Mouse (Mus musculus) heart, embryonic 10.5 days (tissue): ENCODE results near the gene Medag. TPM values are rescaled to one million over a fixed set of nuclear protein-coding genes. Genes with fewer than 3 reads are reported as not detected.

Experiments used
- DNase-seq: peaks from one replicate; pipeline ENCODE4 v3.0.0-alpha.2; 2017; ENCODE audit warnings: low spot score
- H3K27ac ChIP-seq: fragments of 300-500 bp; sonication (generic); 2 replicates; pipeline ENCODE4 v1.5.1; 2016; ENCODE audit warnings: mild to moderate bottlenecking
- H3K27me3 ChIP-seq: fragments of 300-500 bp; sonication (generic); 2 replicates; pipeline ENCODE4 v1.6.1; 2016; ENCODE audit warnings: mild to moderate bottlenecking; ENCODE audit not compliant: poor library complexity, insufficient read depth, severe bottlenecking
- H3K36me3 ChIP-seq: fragments of 300-500 bp; sonication (generic); 2 replicates; pipeline ENCODE4 v1.6.1; 2016; ENCODE audit warnings: mild to moderate bottlenecking, moderate library complexity
- H3K4me1 ChIP-seq: fragments of 300-500 bp; sonication (generic); 2 replicates; pipeline ENCODE4 v1.6.1; 2016; ENCODE audit warnings: mild to moderate bottlenecking
- H3K4me3 ChIP-seq: fragments of 300-500 bp; sonication (generic); 2 replicates; pipeline ENCODE4 v1.5.1; 2016; ENCODE audit warnings: mild to moderate bottlenecking, moderate library complexity
- H3K9me3 ChIP-seq: fragments of 300-500 bp; sonication (generic); 2 replicates; pipeline ENCODE4 v1.6.1; 2016; ENCODE audit warnings: mild to moderate bottlenecking, moderate library complexity
- WGBS: fragments of 180-500 bp; shearing (Covaris S2); methylation state at CpG from one replicate; pipeline ENCODE4 v1.1.7; 2016; 5-methylcytosine and 5-hydroxymethylcytosine counted together
- polyA plus RNA-seq: library from polyadenylated mRNA; unstranded; fragments of >200 nt; fragmentation: Nextera tagmentation; extraction: Ambion mirVana; gene quantifications from 2 replicates; pipeline ENCODE4 v1.2.1, GENCODE M21; 2016

Medag gene
- 0.26 and 0.62 TPM in 2 replicates for polyA plus RNA-seq

- no peaks in the 10 kb centered on the region for H3K36me3 ChIP-seq
- peaks cover 34% of the 10 kb centered on the region for H3K27me3 ChIP-seq
- DNase-seq = no peak
- H3K9me3 ChIP-seq = 0 out of 2 replicates have a peak, but pooled peaks cover 4% of the 10 kb centered on the region
- H3K4me3 ChIP-seq = peak within 1 kb of the TSS; percentile 60
- peaks cover 16% of the 10 kb centered on the region for H3K4me1 ChIP-seq
- H3K27ac ChIP-seq = peak within 1 kb of the TSS; percentile 81
- WGBS = 3% methylated on average over 38 of the region's 38 CpGs
These were observed at the start of gene Medag for GRCm38 (mm10) chr5:149411509-149412193. Gene Medag (plus strand): TSS chr5:149411749.

- H3K27ac ChIP-seq = no peak overlapping the region
- H3K4me3 ChIP-seq = no peak overlapping the region
- WGBS = 86% methylated on average over 3 of the region's 3 CpGs
- 0 out of 2 replicates have a peak, but pooled peaks cover 8% of the 10 kb centered on the region for H3K36me3 ChIP-seq
- H3K4me1 ChIP-seq = 0 out of 2 replicates have a peak, but pooled peaks cover 5% of the 10 kb centered on the region
- DNase-seq = no peak
- H3K27me3 ChIP-seq = no peaks in the 10 kb centered on the region
- peaks cover 10% of the 10 kb centered on the region for H3K9me3 ChIP-seq
These were observed 48.9 kb upstream of the Medag start for GRCm38 (mm10) chr5:149362626-149363025.

- Histone ChIP-seq H3K4me1 (peaks cover 20% of the 10 kb centered on the region), H3K27ac (no peak overlapping the region), H3K9me3 (peaks cover 10% of the 10 kb centered on the region), H3K36me3 (0 out of 2 replicates have a peak, but pooled peaks cover 8% of the 10 kb centered on the region), H3K27me3 (0 out of 2 replicates have a peak, but pooled peaks cover 3% of the 10 kb centered on the region), H3K4me3 (no peak overlapping the region)
- WGBS = 58% methylated on average over 16 of the region's 16 CpGs
- DNase-seq = no peak
These were observed 47.4 kb upstream of the Medag start for GRCm38 (mm10) chr5:149363903-149364755.

DNA sequence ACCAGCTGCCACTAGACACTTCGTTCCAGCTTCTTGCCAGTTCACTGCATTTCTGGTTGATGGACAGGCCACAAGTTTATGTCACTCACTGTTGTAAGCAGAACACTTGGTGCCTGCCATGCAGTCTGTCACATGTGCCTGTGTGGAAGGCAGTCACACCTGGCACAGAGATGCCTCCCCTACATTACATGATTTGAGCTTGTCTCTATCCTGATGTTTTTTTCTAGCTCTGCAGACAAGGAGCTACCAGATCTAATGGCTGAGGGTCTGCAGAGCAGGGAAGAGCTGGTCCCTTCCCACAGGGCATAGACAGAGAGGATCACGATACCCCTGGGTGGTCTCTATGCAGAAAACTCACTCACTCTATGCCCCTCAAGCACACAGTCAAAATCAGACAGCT, 44.5 kb upstream of the Medag start:
- 79% methylated on average over 2 of the region's 2 CpGs for WGBS
- Histone ChIP-seq H3K4me1 (peaks cover 29% of the 10 kb centered on the region), H3K9me3 (no peaks in the 10 kb centered on the region), H3K36me3 (no peaks in the 10 kb centered on the region), H3K27me3 (0 out of 2 replicates have a peak, but pooled peaks cover 3% of the 10 kb centered on the region), H3K27ac (no peak overlapping the region), H3K4me3 (no peak overlapping the region)
- DNase-seq = no peak

DNA sequence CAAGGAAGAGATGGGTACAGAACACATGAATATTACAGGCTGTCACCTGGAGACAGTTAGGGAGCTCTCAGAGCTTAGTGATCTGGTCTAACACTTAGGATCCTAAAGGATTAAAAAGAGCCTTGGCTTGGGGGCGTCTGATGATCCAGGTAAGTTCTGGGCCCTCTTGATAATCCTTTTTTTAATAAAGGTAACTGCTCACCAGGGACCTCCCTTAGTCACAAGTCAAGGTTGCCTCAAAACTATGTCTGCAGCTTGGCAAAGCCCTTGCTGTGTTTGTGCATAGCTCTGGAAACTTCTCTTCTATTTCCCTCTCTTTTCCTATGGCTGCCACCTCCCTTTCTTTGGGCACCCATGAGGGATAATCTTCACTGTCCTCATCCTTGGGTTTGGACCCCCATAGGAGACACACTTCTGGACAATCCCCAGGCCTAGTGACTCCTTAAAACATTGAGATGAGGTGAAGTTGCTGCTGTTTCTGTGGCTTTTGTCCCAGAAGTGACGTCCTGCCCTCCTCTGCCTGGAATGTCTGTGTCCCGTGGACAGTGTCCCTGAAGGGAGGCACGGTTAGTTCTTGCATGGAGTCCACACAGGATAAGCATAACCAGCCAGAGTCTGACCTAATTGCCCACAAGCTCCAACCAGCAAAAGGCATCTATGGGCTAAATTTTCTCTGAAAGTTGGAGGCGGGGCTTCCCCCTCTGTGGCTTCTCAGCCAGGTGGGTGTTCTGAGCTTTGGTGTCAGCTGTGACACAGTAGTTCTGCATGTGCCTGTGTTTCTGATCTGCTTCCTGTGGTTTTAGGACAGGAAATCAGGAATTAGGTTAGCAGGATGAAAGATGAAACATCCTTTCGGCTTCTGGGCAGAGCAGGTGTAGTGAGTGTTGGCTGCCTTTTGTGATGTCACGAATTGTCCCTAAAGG, 43.7 kb upstream of the Medag start:
- no peak for DNase-seq

GRCm38 (mm10) chr5:149368575-149369312, 42.8 kb upstream of the Medag start:
- no peak for DNase-seq
- Histone ChIP-seq H3K27ac (peak overlapping the region; percentile 62), H3K9me3 (no peaks in the 10 kb centered on the region), H3K27me3 (0 out of 2 replicates have a peak, but pooled peaks cover 3% of the 10 kb centered on the region), H3K36me3 (no peaks in the 10 kb centered on the region), H3K4me1 (peaks cover 43% of the 10 kb centered on the region), H3K4me3 (no peak overlapping the region)
- WGBS = 46% methylated on average over 12 of the region's 12 CpGs

More for the DNA sequence above, 43.7 kb upstream of the Medag start:
- Histone ChIP-seq H3K36me3 (no peaks in the 10 kb centered on the region), H3K27ac (peak overlapping the region; percentile 62; the same call in 1 of the 2 replicates), H3K27me3 (0 out of 2 replicates have a peak, but pooled peaks cover 3% of the 10 kb centered on the region), H3K9me3 (no peaks in the 10 kb centered on the region), H3K4me1 (peaks cover 33% of the 10 kb centered on the region), H3K4me3 (no peak overlapping the region)
- WGBS = 53% methylated on average over 7 of the region's 7 CpGs

DNA sequence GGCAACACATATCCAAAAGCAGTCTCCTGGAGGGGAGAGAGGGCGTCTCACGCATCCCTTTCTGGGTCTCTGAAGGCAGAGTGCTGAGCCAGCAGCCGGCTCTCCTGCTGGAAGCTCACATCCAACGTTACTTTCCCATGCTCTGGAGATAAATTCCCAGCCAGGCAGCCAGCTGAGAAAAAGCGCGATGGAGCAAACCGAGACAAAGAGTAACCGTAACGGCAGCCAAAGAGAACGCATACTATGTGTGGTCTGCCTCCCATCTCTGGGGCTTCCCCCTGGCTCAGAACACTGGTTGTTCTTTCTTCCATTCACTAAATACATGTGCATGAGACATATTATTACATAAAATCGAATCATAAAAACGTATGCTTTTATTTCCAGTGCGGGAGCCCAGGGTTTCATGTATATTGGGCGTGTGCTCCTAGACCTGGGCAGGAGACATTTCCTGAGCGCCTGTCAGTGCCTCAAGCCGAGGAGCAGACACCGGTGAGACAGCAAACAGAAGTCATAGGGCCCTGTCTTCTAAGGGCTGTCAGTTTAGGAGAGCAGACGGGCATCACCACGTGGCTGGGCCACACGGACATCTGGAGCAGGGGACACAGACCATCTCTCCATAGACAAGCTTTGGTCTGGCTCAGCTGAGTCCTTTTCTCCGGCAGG, 42.0 kb upstream of the Medag start:
- Histone ChIP-seq H3K36me3 (no peaks in the 10 kb centered on the region), H3K4me1 (peaks cover 46% of the 10 kb centered on the region), H3K27me3 (0 out of 2 replicates have a peak, but pooled peaks cover 3% of the 10 kb centered on the region), H3K9me3 (no peaks in the 10 kb centered on the region), H3K4me3 (no peak overlapping the region), H3K27ac (0 out of 2 replicates have a peak overlapping the region, but pooled peaks have one; percentile 62)
- DNase-seq = no peak
- 60% methylated on average over 21 of the region's 21 CpGs for WGBS

DNA sequence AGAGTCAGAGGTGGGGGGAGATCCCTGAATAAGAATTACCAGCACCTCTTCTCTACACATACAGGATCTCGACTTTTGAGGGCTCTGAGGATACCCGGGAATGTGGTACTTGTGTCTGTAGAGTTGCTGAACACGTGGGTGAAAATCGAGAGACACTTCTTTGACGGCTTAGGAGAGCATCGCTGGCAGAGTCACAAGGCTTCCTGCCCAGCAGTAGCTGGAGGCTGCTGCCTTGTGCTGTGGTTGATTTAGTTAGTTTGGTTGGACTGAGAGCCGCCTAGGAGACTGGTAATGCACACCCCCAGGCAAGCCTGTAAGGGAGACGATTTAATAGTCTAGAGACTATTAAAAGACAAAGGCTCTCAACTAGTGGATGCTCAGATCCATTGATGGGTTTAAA, 39.5 kb upstream of the Medag start:
- DNase-seq = no peak
- Histone ChIP-seq H3K27me3 (0 out of 2 replicates have a peak, but pooled peaks cover 3% of the 10 kb centered on the region), H3K4me3 (no peak overlapping the region), H3K9me3 (no peaks in the 10 kb centered on the region), H3K4me1 (peaks cover 71% of the 10 kb centered on the region), H3K27ac (no peak overlapping the region), H3K36me3 (no peaks in the 10 kb centered on the region)
- 82% methylated on average over 8 of the region's 8 CpGs for WGBS

- Histone ChIP-seq H3K9me3 (no peaks in the 10 kb centered on the region), H3K4me1 (peaks cover 76% of the 10 kb centered on the region), H3K27ac (peak overlapping the region; percentile 67), H3K4me3 (peak overlapping the region; percentile 9; the same call in 1 of the 2 replicates), H3K36me3 (no peaks in the 10 kb centered on the region), H3K27me3 (no peaks in the 10 kb centered on the region)
- 8% methylated on average over 9 of the region's 9 CpGs for WGBS
- peak; percentile 84 for DNase-seq
These were observed 38.3 kb upstream of the Medag start for GRCm38 (mm10) chr5:149373224-149373623.

- no peaks in the 10 kb centered on the region for H3K9me3 ChIP-seq
- H3K27me3 ChIP-seq = no peaks in the 10 kb centered on the region
- 37% methylated on average over 7 of the region's 7 CpGs for WGBS
- peaks cover 73% of the 10 kb centered on the region for H3K4me1 ChIP-seq
- H3K27ac ChIP-seq = peak overlapping the region; percentile 83
- no peak overlapping the region for H3K4me3 ChIP-seq
- no peaks in the 10 kb centered on the region for H3K36me3 ChIP-seq
- DNase-seq = no peak
These were observed 37.5 kb upstream of the Medag start for GRCm38 (mm10) chr5:149374026-149374425.
